Mouse (Mus musculus): ENCODE measurements around the gene Asb1. TPM values are rescaled to one million over a fixed set of nuclear protein-coding genes. Genes with fewer than 3 reads are reported as not detected.

The Asb1 gene
- total RNA-seq, 2 experiments from 2014 or later, result 32.4 to 40.1 TPM

GRCm38 (mm10) chr1:91597611-91598010 is 57.3 kb downstream of the Asb1 start:
- Histone ChIP-seq H3K4me3 (no peak overlapping the region), H3K27ac (no peak overlapping the region)
- peak in 1 of 2 experiments; percentile 13 for DNase-seq (ENCODE audit: low spot score in 2 of 2)
- TF ChIP-seq CTCF (conservative IDR thresholded peaks at IDR 0.05), result no peak

- peak; percentile 45 to 58 for DNase-seq (ENCODE audit: low spot score in 2 of 2)
- Histone ChIP-seq H3K4me3 (no peak overlapping the region), H3K27ac (no peak overlapping the region)
- peak; percentile 86 for TF ChIP-seq CTCF (conservative IDR thresholded peaks at IDR 0.05)
Observed at GRCm38 (mm10) chr1:91600671-91601361, 60.5 kb downstream of the Asb1 start.

- Histone ChIP-seq H3K27ac (no peak overlapping the region), H3K4me3 (no peak overlapping the region)
- no peak for DNase-seq (ENCODE audit: low spot score in 2 of 2)
- TF ChIP-seq CTCF (conservative IDR thresholded peaks at IDR 0.05), result no peak
Observed at GRCm38 (mm10) chr1:91601362-91602096, 61.2 kb downstream of the Asb1 start.

GRCm38 (mm10) chr1:91605632-91606031 is 65.3 kb downstream of the Asb1 start:
- no peak overlapping the region for H3K4me3 ChIP-seq
- H3K27ac ChIP-seq, result no peak overlapping the region
- no peak for TF ChIP-seq CTCF (conservative IDR thresholded peaks at IDR 0.05)
- no peak for DNase-seq (ENCODE audit: low spot score in 2 of 2)

- no peak for TF ChIP-seq CTCF (conservative IDR thresholded peaks at IDR 0.05)
- Histone ChIP-seq H3K27ac (no peak overlapping the region), H3K4me3 (no peak overlapping the region)
- DNase-seq (ENCODE audit: low spot score in 2 of 2), result no peak
Observed at GRCm38 (mm10) chr1:91606701-91607100, 66.4 kb downstream of the Asb1 start.

GRCm38 (mm10) chr1:91607141-91607540 is 66.8 kb downstream of the Asb1 start:
- DNase-seq (ENCODE audit: low spot score in 2 of 2), result no peak
- TF ChIP-seq CTCF (conservative IDR thresholded peaks at IDR 0.05), result no peak

More at GRCm38 (mm10) chr1:91607141-91607540, 66.8 kb downstream of the Asb1 start:
- H3K4me3 ChIP-seq, result no peak overlapping the region
- no peak overlapping the region for H3K27ac ChIP-seq

Other genes starting within 250 kb of the Asb1 start
- 10 to 100 TPM; 21.1 to 21.7 TPM for gene Scly, start 242.2 kb upstream of the Asb1 start, total RNA-seq (2021)
- under 1 TPM; 0.05 to 0.10 TPM for gene Espnl, start 218.5 kb upstream of the Asb1 start, total RNA-seq (2021)
- under 1 TPM in 1 of 2 experiments, not detected in 1; 0.15 TPM for gene Klhl30, start 189.5 kb upstream of the Asb1 start, total RNA-seq (2021)
- not detected for gene Erfe, start 174.1 kb upstream of the Asb1 start, total RNA-seq (2021)
- gene Ilkap, start 141.7 kb upstream of the Asb1 start, total RNA-seq (2021), result 10 to 100 TPM; 66.6 to 67.9 TPM
- 10 to 100 TPM; 15.4 to 15.7 TPM for gene Hes6, start 126.5 kb upstream of the Asb1 start, total RNA-seq (2021)
- 10 to 100 TPM; 21.2 to 27.5 TPM for gene Per2, start 81.2 kb upstream of the Asb1 start, total RNA-seq (2021)
- 10 to 100 TPM; 11.0 to 13.6 TPM for gene Traf3ip1, start 45.9 kb upstream of the Asb1 start, total RNA-seq (2021)

Data from layer of hippocampus, adult 2 months (tissue).